Mouse (Mus musculus) urinary bladder, postnatal 10 days (tissue): ENCODE data around the gene Glmn.

ENCODE experiments used
- DNase-seq: peaks from one replicate; pipeline ENCODE4 v3.0.0; 2022; ENCODE audit warnings: low spot score

Glmn gene

DNA sequence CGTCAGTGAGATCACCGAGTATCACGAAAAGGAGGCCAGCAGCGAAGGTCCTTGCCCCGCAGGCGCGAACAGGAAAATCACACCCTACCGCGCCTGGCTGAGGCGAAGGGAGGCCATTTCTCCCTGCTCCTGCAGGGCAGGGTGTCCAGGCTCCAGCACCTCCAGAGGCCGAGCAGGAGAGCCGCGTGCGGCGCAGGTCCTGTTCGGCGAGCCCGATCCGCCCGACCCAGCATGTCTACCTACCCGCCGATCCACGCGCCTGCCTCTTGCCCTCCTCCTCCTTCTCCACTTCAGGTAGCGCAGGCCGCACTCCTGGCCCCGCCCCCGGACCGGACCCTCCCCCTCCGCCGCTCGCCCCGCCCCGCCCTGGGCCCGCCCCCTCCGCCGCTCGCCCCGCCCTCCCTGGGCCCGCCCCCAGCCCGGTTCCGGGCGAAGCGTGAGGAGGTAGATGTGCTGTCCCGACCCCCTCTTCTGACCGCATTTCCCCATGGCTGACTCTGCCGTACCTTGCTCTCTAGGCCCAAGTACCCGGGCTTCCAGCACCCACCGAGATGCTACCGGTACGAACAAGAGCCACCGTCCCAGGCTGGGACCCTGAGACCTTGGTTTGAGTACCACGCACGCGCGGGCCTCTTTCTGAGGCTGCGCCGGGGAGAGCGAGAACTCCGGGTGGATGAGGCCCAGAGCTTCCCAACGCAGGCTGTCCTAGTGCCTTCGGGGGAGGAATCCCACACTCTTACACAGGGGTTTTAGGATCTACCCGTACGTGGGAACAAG lies at the start of gene Glmn, which contains the start of gene Rpap2:
Gene Glmn (minus strand): TSS at position 588 of the 777 bp plus-strand sequence.
Gene Rpap2 (plus strand): TSS at position 73 of the 777 bp plus-strand sequence.
- DNase-seq = peak; percentile 55

DNA sequence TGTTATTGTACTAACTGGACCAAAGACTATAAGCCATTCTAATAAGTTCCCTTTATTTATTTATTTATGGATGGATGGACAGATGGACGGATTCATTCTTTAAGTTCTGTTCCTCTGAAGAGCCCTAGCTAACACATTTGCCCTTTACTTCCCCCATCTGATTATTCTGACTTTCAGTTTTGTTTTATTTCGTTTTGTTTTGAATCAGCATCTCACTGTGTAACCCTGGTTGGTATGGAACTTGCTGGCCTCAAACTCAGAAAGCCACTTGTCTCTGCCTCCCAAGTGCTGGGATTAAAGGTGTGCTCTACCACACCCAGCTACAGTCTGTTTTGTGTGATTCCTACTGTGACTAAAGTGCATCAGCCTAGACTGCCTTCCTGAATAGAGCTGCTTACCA lies 48.2 kb upstream of the Glmn start:
- DNase-seq = no peak

DNA sequence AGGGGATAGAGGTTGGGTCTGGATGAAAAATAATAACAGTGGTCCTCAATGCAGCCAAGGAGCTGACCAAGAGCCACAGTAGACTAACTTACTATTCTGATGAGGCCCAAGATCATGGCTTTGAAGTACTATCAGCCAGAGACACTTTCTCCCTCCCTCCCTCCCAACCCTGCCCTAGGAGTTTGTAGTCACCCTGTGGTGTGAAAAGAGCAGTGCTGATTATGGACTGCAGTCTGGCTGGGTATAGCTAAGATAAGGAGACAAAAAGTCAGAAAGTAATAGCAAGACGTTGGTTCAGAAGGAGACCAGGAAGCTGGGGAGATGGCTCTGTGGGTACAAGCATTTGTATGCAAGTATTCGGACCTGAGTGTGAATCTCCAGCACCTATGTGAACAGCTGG lies 46.9 kb upstream of the Glmn start:
- DNase-seq = no peak

DNA sequence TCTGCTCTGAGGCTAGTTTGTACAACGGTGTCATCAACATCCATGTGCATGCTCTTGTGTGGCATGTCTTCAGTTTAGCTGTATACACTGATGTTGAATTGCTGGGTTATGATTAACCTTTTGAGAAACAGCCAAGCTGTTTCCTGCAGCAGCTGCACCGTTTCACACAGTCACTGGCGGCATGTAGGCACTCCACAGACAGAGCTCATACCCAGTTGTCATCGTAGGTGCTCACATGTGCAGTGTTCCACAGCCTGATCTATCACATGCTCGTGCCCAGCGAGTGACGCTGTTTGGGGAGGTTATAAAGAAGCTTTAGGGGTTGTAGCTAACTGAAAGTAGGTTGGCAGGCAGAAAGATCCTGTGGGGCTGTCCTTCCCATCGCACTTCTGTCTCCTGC lies 40.7 kb upstream of the Glmn start:
- DNase-seq = no peak

DNA sequence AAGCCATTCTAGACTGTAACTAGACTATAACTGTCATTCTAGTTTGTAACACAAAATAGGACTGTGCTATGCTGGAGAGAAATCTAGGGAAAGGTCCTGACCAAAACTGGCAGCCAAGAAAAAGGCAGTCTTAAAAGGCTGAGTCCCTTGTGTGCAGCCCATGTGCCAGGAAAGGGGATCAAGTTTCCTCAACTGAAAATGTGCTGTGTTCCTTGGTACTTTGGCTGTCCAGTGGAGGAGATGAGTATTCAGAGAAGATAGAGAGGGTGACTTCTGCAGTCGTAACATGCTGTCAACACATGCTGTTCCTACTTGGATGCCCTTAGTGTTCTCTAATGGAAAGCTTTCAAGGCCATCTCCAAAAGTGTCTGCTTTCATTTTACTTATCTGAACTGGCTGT lies 39.4 kb upstream of the Glmn start:
- no peak for DNase-seq

DNA sequence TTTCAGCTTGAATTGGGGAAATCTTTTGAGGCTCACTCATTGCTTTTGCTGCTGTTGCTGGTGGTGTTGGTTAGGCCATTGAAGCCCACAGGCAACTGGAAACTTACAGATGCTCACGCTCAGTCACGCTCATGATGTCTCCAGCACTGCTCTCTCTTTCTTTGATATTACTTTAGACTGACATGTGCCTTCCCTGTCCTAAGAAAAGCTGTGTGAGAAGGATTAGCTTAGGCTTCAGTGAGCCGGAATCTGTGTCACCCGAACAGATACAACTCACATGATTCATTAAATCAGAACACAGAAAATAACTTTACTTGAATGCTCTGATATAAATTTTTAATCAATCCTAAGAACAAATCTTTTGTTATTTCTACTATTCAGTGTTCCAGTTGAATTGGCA lies 36.0 kb upstream of the Glmn start:
- no peak for DNase-seq

DNA sequence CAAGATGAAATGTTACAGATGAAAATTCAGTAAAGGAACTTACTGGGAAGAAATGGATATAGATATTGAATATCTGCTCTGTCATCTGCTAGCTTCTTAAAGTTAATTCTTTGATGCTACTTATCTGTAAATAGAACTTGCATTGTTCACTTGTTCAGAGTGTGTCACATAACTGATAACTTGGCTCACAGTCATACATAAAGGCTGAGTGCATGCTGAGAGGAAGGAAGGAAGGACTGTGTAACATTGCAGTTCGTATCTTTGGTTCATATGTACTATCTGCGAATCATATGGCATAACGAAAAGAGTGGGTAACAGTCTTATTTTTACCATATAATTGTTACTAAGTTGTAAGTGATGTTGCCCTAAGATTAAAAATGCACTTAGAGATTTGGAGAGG lies 23.6 kb upstream of the Glmn start:
- DNase-seq = no peak

DNA sequence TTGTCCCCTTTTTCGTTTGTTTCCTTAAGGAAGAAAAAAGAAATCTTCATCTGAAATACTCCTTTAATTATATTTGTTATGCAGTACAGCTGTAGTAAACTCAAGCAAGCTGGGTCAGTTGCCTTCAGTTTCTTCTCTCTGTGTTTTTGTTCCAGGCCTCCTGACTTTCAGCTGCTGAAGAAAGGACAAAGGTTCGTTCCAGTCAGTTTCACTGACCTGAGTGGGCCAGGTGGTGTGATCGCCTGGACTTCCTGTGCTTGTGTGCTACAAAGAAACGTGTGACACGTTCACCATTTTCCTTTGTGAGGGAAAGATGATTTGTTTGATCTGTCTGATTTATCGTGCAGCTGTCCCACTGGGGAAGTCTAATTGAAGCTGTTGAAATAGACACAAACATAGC lies 20.3 kb upstream of the Glmn start:
- DNase-seq = no peak

DNA sequence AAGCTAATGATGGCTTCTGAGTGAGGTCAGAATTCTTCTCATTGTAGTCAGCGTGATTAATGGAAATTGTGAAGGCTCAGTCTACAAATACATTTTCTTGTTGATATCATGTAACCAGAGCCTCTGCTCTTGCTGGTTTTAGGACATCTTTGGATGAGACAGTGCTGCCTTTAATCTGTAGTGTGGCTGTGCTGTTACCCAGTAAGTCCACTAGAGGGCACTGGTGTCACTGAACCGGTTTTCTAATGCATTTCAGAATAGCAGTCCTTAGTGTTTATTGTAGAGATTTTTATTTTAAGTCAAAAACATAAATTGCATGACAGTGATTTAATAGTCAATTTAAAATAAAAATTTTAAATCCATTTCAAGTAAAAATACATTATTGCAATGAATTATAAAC lies 13.5 kb upstream of the Glmn start:
- no peak for DNase-seq

DNA sequence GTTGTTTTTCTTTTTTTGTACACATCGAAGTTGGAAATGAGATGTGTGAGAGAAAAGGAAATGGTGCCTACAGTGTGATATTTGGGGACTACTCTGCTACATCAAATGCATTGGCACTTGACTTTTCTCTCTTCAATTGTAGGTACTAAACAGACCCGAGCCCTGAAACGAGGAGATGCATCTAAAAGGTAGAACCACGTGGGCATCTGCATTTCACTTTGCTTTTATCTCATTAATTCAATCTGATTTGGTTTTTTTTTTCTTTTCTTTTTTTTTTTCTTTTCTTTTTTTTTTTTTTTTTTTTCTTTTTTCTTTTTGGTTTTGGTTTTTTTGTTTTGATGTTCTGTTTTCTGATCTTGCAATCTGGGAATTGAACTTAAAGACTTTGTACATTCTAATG lies 692 bp upstream of the Glmn start:
- no peak for DNase-seq

DNA sequence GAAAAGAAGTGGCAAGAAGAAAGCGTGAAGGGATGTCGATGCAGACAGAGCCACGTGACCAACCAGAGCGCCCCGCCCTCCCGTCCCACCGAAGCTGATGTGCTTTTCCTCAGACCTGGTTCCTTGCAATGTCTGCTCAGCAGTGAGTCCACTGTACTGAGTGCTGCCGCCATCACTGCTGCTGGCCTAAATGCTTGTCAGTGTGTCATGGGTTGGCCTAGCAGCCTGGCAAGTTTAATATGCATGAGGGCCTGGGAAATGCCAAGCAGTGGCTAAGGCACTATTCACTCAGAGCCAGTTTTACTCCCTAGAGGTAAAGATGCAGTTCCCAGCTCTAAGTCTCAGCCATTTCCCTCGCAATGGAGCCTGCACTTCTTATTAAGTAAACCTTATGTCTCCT lies 28.5 kb downstream of the Glmn start:
- no peak for DNase-seq

DNA sequence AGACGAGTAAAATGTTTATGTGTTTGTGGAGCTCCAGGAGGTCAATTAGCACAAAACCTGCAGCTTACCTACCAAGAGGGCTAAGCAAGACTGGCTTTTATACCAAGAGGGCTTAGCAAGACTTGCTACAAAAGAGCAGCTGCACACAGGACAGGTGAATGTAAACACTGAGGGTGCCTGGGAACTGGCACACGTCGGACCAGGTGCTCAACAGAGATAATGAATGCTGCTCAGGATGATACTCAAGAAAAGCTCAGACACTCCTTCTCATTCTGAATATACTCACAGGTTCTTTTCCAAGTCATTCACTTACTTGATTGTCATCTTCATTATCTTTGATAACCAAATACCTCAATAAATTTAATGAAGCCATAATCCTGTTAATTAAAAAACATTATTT lies 40.7 kb downstream of the Glmn start:
- no peak for DNase-seq

DNA sequence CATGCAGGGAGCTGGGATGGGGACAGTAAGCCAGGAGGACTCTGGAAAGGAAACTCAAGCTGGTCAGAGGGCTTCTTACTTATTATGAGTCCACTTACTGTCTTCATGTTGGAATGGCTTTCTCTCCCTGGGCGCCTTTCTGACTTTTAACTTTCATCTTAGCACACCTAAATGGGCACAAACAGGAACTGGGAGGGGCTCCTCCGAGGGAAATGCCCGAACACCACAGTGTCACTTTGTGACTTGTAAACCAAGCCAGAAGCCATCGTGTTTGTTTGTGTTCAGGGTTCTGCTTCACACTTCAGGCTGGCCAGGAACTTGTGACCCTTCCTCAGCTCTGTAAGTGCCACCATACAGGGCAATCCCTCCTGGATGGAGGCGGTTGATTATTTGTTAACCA lies 43.4 kb downstream of the Glmn start:
- DNase-seq = no peak

DNA sequence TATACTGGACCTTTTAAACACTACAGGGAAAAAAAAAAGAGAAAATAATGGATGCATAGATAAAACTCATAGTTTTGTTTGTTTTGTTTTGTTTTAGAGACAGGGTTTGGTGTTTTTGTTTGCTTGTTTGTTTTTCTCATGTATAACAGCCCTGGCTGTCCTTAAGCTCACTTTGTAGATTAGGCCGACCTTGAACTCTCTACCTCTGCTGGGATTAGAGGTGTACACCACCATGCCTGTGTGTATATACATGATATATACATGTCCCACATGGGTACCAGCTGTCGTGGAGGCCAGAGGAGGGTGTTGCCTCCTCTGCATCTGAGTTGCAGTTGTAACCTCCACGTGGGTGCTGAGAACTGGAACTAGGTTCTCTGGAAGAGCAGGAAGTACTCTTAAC lies 49.2 kb downstream of the Glmn start:
- no peak for DNase-seq

DNA sequence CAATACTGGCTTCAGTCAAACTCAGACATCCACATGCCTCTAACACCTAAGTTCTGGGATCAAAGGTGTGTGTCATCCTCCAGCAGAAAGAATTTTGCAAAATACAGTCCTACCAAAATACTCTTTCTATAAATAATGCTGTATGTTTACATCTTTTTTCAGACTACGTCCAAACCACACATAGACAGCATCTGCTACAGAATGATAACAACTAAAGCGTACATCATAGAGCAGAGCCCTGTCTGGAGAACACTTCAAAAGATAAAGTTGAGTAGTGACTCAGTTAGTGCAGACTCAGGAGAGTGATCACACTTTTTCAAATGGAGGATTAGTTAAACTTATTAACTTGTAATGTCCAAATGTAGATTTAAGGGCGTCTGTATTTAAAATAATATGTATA lies 49.7 kb downstream of the Glmn start:
- DNase-seq = no peak

DNA sequence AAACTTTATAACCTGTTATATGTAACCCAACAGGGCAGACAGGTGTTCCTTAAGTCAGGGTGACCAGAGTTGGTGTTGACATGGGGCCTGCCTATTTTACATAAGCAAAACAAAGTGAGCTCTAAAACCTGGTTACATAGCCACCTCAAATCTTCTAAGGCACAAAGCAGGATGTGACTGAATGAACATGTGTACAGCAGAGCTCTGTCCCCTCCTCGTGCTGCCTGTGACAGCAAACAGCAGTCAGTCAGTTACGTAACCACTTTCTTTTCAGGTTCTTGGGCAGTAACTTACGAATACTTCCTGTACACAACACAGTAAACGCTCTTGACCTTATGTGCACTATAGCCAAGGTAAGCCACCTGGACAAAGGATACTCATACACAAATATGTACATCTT lies 51.8 kb downstream of the Glmn start:
- DNase-seq = no peak

DNA sequence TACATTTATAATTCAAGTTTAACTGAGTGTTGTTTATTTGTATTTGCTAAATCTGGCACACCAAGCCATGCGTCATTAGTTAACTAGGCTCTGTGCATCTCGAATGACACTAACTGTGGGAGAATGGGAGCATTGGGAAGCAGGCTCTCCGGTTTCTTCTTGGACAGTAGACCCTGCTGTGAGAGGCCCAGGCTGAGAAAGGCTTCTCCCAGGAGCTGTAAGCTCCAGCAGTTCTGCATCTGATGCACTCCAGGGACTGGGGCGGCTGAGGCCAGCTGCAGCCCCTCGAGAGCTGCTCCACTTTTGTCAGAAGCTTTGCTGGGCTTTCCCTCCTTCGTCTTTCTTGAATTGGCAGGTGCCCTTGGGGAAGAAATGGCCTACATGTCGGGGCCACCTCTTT lies 56.0 kb downstream of the Glmn start:
- DNase-seq = no peak

DNA sequence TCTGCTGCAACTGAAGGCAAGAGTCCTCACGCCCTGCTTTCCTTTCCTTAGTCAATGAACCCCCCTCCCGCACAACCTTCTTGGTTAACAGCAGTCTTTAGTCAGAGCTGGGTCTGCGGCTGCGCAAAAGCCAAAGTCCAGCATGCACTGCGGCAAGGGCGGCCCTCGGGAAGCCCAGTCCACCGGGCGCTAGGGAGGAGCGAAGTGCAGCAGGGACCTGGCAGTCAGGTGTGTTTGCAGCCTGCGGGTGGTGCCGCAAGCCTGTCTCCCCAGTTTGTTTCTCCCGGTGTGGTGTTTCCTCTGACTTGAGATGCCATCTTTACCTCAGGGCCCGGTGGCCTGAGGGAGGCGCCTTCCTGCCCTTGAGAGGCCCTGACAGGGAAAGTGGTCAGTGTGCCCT lies 63.1 kb downstream of the Glmn start, which contains the start of gene 1700028K03Rik:
Gene 1700028K03Rik (plus strand): TSS at position 129 of the 400 bp plus-strand sequence.
- DNase-seq = no peak

DNA sequence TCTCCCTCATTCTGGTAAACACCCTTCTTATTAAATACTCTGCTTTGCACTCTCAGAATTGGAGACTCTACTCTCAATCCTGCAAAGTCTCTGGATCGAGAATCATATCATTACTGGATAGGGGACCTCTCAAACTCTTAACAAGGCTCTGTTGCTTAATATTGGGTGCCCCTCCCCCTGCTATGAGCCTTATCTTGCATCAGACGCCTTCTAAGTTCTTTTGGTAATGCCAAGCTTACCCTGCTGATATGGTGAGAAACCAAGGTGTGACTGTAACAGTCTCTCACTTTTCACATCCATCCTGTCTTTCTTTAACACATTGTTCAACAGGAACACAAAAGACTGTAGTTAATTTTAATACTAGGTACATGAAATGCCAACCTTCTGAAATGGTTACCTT lies 64.1 kb downstream of the Glmn start:
- DNase-seq = no peak

DNA sequence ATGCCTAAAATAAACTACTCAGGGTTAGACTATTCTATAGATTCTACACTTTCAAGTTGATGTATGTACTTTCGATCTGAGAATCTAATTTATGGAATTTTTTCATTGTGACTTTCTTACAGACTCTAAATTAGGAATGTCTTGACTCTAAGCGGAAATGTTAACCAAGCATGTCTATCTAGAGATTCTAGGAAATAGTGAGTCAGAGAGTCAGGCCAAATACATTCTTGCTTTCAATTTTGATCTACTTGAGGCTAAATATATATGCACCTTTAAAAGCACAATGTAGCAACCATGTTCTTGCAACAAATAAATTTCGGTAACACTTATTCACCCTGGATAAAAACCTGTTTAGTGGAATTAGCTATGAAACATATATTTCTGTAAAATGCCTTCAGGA lies 68.8 kb downstream of the Glmn start:
- no peak for DNase-seq

DNA sequence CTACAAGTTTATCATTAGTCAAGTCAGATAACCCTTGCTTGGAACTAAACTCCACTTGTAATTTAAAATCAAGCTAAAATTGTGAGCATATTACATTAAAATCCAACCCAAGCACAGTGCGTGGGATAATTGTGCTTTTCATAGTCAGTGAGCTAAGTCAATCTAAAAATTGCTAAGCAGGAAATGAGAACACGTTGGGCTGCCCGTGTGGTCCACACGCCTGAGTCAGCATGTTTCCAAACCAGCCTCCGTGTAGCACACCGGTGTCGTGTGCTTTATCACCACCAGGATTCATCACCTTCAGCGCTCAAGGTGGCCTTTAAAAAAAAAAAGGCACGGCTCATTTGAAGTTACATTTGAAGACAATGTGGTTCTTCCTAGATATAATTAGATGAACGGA lies 73.4 kb downstream of the Glmn start:
- DNase-seq = no peak

DNA sequence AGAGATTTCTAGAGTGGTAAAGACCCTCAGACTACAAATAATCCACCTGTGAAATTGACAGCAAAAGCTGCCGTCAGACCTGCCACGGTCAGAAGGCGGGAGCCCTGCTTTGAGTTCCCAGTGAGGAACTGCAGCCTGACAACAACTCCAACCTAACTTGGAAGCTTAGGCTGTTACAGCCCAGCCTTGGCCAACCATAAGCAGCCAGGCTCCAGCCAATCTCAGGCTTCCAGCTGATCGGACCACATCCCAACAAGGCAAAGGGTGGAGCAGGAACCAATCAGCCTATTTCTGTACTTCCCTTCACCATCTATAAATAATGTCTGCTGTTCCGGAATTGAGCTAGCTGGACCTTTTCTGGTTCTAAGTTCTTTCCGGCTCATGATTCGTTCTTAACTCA lies 75.8 kb downstream of the Glmn start:
- no peak for DNase-seq

DNA sequence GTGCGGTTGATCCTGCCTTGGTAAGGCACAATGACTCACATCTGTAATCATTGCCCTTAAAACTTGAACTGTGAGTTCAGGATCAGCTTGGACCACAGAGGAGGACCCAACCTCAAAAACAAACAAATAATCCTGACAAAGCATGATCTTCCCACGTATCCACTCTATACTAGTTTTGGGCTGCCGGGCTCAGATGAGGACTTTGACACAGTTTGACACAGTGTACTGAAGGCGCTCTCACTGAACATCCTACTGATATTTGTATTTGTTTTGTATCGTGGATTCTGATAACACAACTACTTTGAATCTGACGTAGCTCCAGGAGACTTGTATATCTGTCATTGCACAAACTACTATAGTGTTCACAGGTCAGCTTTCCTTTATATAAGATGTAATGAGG lies 76.3 kb downstream of the Glmn start:
- no peak for DNase-seq

DNA sequence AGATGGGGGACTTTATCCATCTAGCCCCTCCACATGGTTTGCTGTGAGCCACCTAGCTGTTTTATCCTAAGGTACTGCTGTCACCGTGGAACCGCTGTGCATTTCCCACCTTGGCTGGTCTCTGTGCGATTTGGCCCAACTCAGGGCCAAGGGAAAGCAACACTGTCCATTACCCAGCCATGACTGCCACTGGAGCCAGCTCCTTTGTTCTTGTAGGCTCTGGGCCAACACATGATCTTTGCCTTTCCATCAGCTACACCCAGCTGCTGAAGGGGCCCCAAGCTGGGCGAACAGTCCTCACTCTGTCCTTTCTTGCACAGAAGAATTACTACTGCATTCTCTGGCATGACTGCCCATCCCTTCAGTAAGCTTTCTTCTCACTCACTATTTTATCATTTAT lies 79.1 kb downstream of the Glmn start:
- DNase-seq = no peak
